Mouse (Mus musculus) splenic B cell, adult 2 months (primary cell): ENCODE data around the gene Ceacam20.

Experiments used
- DNase-seq: peaks from one replicate; pipeline ENCODE4 v3.0.0-alpha.2; 2011; ENCODE audit warnings: low read depth, low spot score
- H3K27me3 ChIP-seq: 2 replicates; pipeline ENCODE4 v1.6.1; 2012; ENCODE audit warnings: mild to moderate bottlenecking, low read length, moderate library complexity, mixed read lengths; ENCODE audit not compliant: control insufficient read depth, poor library complexity, insufficient read depth, severe bottlenecking
- H3K36me3 ChIP-seq: 2 replicates; pipeline ENCODE4 v1.6.1; 2012; ENCODE audit warnings: mild to moderate bottlenecking, low read length, moderate library complexity, mixed read lengths; ENCODE audit not compliant: control insufficient read depth, poor library complexity, insufficient read depth, severe bottlenecking

Gene Ceacam20

DNA sequence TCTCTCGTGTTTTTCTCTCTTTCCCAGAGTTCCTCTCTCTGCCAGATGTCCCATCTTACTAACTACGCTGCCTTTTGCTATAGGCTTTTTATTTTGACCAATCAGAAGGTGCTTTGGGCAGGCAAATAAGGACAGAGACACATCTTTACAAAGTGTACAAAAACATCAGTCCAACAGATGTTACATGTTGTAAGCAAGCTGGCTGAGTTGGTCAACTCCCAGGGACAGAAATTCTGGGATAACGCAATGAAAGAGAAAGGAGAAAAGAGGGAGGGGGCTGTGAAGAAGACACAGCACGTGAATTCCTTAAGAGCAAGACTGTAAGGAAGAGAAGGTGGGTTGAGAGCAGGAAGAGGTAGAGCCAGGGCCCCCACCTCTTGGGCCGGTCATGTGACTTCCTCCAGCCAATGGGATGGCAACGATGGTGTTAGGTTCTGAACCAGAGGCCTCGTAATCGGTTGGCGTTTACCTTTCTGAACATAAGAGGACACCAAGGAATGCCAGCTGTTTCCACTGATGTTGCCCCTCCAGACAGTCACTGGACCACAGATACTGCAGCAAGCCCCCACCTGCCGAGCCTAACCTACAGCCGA is 27.9 kb upstream of the Ceacam20 start:
- Histone ChIP-seq H3K27me3 (no peaks in the 10 kb centered on the region), H3K36me3 (no peaks in the 10 kb centered on the region)
- no peak for DNase-seq

DNA sequence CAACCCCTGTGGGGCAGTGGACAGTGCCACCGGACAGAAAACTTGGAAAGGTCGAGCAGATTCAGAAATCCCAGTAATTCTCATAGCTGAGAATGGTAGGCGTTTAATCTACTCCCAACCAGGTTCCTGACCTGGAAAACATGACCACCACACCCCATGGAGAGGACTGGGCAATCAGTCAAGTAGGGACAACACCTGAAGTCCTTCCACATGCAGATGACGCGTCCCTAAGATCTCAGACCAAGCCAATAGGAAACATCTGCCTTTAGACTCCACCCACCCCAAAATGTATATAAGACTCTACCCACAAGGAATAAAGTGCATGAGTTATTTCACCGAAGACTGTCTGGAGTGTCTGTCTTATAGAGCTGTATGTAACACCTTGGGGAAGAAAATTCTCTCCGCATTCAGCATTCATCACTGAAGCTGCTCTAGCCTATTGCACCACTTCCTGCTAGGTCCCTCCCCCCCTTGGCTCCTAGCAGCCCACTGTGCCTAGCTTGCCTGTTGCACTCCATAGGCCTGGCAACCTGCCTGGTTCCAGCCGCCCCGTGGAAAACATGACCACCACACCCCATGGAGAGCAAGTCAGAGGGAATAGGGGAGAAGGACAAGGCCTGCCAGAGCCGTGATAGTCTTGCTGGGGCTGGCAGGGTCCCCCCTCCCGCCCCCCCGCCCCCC is 25.5 kb upstream of the Ceacam20 start:
- no peaks in the 10 kb centered on the region for H3K27me3 ChIP-seq
- DNase-seq: peak; percentile 12
- no peaks in the 10 kb centered on the region for H3K36me3 ChIP-seq

DNA sequence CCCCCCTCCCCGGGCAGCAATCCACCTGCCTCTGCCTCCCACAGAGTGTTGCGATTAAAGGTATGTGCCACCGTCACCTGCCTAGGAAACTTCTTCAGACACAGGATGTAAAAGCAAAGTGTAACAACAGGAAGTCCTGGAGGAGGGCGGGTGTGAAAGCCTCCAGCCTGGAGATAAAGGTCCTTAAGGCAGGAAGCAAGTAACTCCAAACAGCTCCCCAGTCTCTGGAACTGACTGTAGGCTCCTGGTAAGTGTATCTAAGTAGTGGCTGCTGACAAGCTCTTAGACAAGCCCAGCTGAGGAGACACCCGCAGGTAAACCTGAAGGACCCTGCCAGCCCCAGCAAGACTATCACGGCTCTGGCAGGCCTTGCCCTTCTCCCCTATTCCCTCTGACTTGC is 25.0 kb upstream of the Ceacam20 start:
- H3K27me3 ChIP-seq: no peaks in the 10 kb centered on the region
- H3K36me3 ChIP-seq: no peaks in the 10 kb centered on the region
- peak; percentile 20 for DNase-seq

DNA sequence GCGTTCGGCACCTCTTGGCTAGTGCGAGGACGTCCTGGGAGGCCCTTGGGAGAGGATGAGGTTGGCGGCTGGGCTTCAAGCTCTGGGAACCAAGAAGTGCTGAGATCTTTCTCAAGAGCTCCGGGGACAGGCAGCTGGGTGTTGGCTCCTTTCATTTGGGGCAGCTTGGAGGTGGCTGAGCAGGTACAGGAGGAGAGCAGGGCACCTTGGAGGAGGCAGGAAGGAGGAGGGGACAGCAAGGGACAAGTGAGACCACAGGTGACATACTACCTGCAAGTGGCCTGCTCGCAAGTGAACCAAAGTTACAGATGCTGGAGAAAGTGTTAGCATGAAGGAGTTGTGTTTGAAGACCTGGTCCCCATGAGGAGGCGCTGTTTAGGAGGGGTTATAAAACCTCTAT is 20.5 kb upstream of the Ceacam20 start:
- no peaks in the 10 kb centered on the region for H3K27me3 ChIP-seq
- no peaks in the 10 kb centered on the region for H3K36me3 ChIP-seq
- no peak for DNase-seq

DNA sequence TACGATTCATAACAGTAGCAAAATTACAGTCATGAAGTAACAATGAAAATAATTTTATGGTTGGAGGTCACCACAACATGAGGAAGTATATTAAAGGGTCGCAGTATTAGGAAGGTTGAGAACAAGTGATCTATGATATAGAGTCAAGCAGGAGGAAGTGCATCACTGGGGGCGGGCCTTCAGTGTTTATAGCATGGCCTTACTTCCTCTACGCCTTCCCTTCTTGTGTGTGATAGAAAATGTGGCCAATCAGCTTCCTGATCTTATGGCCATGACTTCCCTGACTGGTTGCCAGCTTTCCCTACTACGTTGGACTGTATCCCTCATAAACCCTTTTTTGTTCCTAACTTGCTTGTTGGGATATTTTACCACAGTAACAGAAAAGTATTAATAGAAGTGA is 20.0 kb upstream of the Ceacam20 start:
- DNase-seq: no peak
- H3K27me3 ChIP-seq: no peaks in the 10 kb centered on the region
- no peaks in the 10 kb centered on the region for H3K36me3 ChIP-seq

DNA sequence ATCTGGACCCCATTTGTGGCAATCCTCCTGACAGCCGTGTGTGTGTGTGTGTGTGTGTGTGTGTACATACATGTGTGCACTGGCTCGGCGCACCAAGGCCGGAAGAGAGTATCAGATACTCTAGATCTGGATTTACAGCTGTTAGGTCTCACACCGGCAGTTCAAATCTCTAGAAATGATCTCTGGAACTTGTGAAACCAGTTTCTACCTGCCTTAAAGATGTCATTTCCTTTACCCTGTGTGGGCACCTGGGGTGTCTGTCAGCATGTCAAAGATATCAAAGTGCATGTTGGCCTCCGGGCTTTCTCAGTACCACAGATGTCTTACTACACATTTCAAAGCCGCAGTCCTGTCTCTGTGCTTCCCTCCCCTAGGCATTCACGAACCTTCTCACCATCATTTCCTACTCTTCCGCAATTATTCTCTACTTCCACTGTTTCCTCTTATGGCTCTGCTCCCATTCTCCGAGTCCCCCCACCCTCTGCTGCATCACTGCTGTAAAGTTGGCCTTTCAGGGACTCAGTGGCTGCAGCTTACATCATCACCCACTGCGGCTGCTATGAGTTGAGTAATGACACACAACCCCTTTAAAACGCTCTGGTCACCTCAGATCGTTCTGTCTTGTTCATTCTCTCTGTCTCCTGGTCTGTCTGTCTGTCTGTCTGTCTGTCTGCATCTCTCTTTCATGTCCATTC is 19.2 kb upstream of the Ceacam20 start:
- DNase-seq: no peak
- no peaks in the 10 kb centered on the region for H3K27me3 ChIP-seq
- H3K36me3 ChIP-seq: no peaks in the 10 kb centered on the region

DNA sequence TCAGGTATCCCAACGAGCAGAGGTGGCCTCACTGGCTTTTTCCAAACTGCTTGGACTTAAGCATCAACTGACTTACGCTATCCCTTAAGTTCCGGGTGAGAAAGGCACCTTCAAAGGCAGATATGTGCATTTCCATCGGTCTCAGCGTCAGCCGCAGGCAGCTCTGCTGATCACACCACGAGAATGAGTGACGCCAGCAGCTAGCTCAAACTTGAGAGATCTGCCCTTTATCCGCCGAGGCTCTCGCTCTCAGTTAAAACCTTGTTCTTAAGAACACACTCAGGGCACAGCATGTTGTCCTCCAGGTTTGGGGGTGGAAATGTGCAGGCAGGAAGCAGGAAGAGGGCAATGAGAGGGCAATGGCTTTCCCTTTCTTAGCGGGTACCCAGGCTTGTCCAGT is 16.3 kb upstream of the Ceacam20 start:
- no peaks in the 10 kb centered on the region for H3K36me3 ChIP-seq
- no peak for DNase-seq

DNA sequence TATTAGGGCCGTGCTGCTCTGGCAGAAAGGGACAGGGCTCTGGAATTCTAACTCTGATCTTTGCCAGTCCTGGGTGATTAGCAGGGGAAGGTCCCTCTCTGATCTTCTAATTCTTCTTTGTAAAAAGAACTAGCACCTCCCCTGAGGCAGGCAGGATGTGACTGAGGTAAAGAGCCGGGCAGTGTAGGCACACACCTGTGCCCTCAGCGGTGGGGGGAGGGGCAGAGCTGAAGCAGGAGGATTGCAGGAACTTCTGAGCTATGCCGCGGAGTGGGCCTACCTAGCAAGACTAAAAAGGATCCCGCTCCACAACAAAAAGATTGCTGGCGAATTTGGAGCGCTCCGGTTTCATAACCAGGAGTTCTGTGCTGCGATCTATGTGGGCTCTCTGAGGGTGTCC is 15.2 kb upstream of the Ceacam20 start:
- Histone ChIP-seq H3K36me3 (no peaks in the 10 kb centered on the region), H3K27me3 (no peaks in the 10 kb centered on the region)
- no peak for DNase-seq

More for the DNA sequence above, 16.3 kb upstream of the Ceacam20 start:
- H3K27me3 ChIP-seq: no peaks in the 10 kb centered on the region

DNA sequence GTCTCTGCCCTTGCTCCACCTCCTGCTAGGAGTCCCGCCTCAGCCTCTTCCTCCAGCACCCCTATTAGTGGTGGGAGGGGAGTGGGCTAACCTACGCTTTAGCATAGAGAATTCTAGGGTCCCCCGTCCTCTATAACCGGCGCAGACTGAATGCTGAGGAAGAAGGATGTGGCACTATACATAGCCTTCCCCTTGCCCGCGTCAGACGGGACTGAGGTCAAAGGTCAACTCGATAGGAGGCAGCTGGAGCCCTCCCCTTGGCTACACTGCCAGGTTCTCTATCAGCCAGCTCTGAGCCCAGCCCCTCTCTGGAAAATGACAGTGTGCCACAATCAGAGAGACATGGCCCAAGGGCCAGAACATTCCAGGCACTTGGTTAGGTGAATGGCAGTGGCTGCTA is 14.6 kb upstream of the Ceacam20 start, which contains the start of gene Igsf23:
Gene Igsf23 (minus strand): TSS at position 168 of the 400 bp plus-strand sequence.
- Histone ChIP-seq H3K27me3 (no peaks in the 10 kb centered on the region), H3K36me3 (no peaks in the 10 kb centered on the region)
- DNase-seq: no peak

DNA sequence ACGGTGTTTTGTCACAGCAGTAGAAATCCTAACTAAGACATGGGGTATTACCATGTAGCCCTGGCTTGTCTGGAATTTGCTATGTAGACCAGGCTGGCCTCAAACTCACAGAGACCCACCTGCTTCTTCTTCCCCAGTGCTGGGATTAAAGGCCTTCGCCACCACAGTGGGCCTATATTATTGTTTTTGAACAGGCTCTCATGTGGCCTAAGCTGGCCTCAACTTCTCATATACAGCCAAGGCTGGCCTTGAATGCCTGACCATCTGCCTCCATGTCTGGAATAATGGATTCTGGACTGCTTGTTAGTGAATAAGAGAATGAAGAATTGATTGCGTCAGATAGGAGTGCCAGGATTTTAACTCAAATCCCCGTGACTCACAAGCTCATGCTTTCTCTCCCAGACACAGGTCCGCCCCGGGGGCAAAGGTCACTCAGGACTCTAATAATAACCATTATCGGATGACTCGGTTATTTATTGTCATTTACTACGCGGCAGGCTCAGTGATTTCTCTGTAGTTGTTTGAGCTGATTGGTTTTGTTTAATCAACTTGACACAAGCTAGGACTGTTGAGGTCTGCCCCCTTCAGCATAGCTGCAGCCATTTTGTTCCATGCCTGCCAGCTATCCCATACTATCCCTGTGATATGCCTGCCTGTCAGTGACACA is 12.8 kb upstream of the Ceacam20 start:
- H3K36me3 ChIP-seq: no peaks in the 10 kb centered on the region
- H3K27me3 ChIP-seq: no peaks in the 10 kb centered on the region
- no peak for DNase-seq

DNA sequence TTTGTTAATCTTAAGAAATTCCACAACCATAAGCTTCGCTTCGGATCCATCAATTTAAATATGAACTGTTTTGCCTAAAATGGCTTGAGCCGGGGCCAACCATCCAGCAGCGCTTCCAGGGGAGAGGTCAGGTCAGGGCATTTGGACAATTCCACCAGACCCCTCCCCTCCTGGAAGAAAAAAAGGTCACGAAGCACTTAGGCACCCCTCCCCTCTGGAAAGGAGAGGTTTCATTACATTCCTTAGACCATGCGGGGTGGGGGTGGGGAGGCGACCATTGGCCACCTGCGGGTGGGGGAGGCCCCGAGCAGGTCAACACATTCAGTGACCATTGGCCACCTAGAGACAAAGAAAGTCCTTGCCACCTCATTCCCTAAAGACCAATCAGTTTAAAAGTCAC is 12.2 kb upstream of the Ceacam20 start:
- Histone ChIP-seq H3K27me3 (no peaks in the 10 kb centered on the region), H3K36me3 (no peaks in the 10 kb centered on the region)
- no peak for DNase-seq

DNA sequence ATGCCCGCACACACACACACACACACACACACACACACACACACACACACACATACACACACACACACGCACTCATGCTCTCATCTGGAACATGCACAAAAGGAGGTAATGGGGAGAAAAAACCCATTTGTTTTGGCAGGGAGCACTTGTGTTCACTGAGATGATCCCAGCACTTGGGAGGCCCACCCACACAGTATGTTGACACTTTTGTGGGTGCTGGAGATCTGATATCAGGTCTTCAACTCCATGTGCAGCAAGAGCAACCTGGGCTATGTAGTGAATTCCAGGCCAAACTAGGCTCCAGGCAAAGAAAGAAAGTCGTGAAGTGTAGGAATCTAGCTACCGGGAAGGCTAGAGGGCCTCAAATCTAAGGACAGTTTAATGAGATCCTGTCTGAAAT is 9.4 kb upstream of the Ceacam20 start:
- Histone ChIP-seq H3K27me3 (no peaks in the 10 kb centered on the region), H3K36me3 (no peaks in the 10 kb centered on the region)
- DNase-seq: no peak

DNA sequence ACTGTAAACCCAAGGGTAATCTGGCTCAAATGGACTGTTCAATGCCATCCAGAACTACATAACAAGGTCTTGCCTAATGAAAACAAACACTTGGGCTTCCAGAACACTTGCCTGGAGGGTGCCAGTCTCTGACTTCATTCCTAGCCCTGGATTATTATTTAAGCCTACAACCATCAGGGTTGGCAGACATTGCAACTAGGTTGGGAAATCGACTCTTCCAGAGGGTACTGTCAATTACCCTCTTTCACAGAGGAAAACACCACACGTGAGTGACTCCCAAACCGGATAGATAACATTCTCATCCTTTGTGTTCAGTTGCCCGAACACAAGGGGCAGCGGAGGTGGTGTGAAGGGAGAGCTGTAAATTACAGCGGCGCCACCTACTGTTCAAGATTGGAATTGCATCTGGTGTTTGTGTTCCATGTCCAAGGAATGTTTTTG is 8.9 kb upstream of the Ceacam20 start:
- DNase-seq: peak; percentile 90
- no peaks in the 10 kb centered on the region for H3K27me3 ChIP-seq

DNA sequence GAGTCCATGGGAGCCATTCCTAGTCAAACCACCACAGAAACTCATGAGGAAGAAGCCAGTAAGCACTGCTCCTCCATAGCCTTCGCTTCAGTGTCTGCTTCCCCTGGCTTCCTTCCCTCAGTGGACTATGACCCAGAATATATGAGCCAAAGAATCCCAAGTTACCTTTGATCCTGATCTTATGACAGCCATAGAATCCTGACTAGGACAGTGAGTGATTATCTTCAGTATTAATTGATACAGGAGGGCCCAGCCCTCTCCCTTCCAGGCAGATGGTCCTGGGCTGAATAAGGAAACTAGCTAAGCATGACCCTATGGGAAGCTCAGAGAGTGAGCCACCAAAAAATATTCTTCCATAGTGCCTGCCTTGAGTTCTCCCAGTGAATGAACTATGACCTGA is 2.8 kb upstream of the Ceacam20 start:
- Histone ChIP-seq H3K27me3 (no peaks in the 10 kb centered on the region), H3K36me3 (no peaks in the 10 kb centered on the region)
- no peak for DNase-seq

More for the DNA sequence above, 8.9 kb upstream of the Ceacam20 start:
- H3K36me3 ChIP-seq: no peaks in the 10 kb centered on the region

DNA sequence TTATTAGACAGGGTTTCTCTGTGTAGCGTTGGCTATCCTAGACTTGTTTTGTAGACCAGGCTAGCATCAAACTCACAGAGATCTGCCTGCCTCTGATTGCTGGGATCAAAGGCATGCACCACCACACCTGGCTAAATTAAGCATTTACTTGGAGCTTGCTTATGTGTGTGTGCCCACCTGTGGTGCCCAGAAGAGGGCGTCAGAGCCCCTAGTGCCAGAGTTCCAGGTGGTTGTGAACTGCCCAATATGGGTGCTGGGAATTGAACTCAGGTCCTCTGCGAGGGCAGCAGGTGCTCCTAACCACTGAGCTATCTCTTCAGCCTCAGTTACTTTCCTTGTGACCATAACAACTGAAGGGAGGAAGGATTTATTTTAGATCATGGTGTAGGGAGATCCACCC is 3.9 kb downstream of the Ceacam20 start:
- no peak for DNase-seq
- no peaks in the 10 kb centered on the region for H3K36me3 ChIP-seq
- no peaks in the 10 kb centered on the region for H3K27me3 ChIP-seq
